Mouse (Mus musculus) forebrain, embryonic 12.5 days (tissue): ENCODE measurements at regions not wholly inside any gene's neighbourhood (a gene's known extent, or its start where the extent isn't known, plus 50 kb on each side); places are given as distances from the start of the nearest gene placed in this dataset.

Experiments used
- ATAC-seq: fragments of 200-750 bp; cut with Nextera tagmentation; 2 replicates; pipeline ENCODE4 v1.8.0; 2017; ENCODE audit warnings: moderate TSS enrichment; ENCODE audit not compliant: low FRiP score
- H3K27ac ChIP-seq: fragments of 300-500 bp; sonication (generic); 2 replicates; pipeline ENCODE4 v1.5.1; 2016; ENCODE audit warnings: mild to moderate bottlenecking
- H3K27me3 ChIP-seq: fragments of 300-500 bp; sonication (generic); 2 replicates; pipeline ENCODE4 v1.6.1; 2016; ENCODE audit warnings: mild to moderate bottlenecking
- H3K36me3 ChIP-seq: fragments of 300-500 bp; sonication (generic); replicated peaks from 2 replicates; pipeline ENCODE4 v1.6.1; 2016; ENCODE audit warnings: mild to moderate bottlenecking
- H3K4me1 ChIP-seq: fragments of 300-500 bp; sonication (generic); 2 replicates; pipeline ENCODE4 v1.6.1; 2016
- H3K4me2 ChIP-seq: fragments of 300-500 bp; sonication (generic); 2 replicates; pipeline ENCODE4 v1.6.1; 2016; ENCODE audit warnings: mild to moderate bottlenecking, moderate library complexity
- H3K4me3 ChIP-seq: fragments of 300-500 bp; sonication (generic); replicated peaks from 2 replicates; pipeline ENCODE4 v1.5.1; 2016; ENCODE audit warnings: mild to moderate bottlenecking
- H3K9ac ChIP-seq: fragments of 300-500 bp; sonication (generic); 2 replicates; pipeline ENCODE4 v1.6.1; 2016; ENCODE audit warnings: mild to moderate bottlenecking
- H3K9me3 ChIP-seq: fragments of 300-500 bp; sonication (generic); 2 replicates; pipeline ENCODE4 v1.6.1; 2016
- WGBS: fragments of 180-500 bp; shearing (Covaris S2); methylation state at CpG from one replicate; pipeline ENCODE4 v1.1.7; 2016; 5-methylcytosine and 5-hydroxymethylcytosine counted together

DNA sequence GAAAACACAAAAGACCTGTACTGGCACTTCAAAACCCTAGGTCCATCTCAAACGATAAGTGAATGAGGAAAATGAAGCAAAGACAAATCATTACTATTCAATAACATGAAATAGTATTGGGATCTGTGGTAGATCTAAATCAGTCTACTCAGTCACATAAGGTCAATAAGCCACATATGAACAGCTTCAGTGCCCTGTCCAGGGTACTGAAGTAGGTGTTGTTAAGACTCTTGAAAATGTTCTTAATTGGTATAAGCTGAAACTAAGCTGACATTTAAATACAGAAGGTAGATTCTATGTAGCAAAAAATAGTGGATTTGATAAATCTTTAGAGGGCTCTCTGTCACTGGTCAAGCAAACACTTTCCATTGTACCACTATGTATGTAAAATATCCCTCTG, 183.8 kb downstream of the Tm4sf1 start:
- Histone ChIP-seq H3K36me3 (no peaks in the 10 kb centered on the region), H3K4me3 (no peak overlapping the region), H3K9ac (no peak overlapping the region), H3K27me3 (no peaks in the 10 kb centered on the region), H3K4me1 (no peaks in the 10 kb centered on the region), H3K4me2 (no peak overlapping the region), H3K9me3 (no peaks in the 10 kb centered on the region), H3K27ac (no peak overlapping the region)
- ATAC-seq = no peak
- WGBS = 88% methylated on average over 1 of the region's 1 CpGs

DNA sequence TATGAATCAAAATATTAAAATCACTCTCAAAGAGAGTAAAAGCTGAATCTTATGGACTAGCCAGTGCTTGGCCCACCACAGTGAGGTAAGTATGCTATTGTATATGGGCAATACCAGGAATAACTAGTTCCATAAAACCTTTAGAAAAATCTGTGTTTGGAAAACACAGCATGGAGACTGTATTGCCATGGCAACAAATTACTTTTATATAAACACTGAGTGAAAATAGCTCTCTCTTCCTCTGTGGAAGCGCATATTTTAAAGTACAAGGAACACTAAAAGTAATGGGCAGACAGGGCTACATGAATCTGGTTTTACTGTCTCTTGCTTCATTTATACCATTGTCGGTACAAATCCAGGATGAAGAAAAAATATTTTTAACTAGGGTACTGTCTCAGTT, 199.5 kb downstream of the Tm4sf1 start:
- no peak overlapping the region for H3K9ac ChIP-seq
- no peaks in the 10 kb centered on the region for H3K9me3 ChIP-seq
- H3K4me2 ChIP-seq = no peak overlapping the region
- no peaks in the 10 kb centered on the region for H3K36me3 ChIP-seq
- no peaks in the 10 kb centered on the region for H3K27me3 ChIP-seq
- WGBS = 88% methylated on average over 2 of the region's 2 CpGs
- H3K4me3 ChIP-seq = no peak overlapping the region
- ATAC-seq = no peak
- no peaks in the 10 kb centered on the region for H3K4me1 ChIP-seq
- H3K27ac ChIP-seq = no peak overlapping the region

DNA sequence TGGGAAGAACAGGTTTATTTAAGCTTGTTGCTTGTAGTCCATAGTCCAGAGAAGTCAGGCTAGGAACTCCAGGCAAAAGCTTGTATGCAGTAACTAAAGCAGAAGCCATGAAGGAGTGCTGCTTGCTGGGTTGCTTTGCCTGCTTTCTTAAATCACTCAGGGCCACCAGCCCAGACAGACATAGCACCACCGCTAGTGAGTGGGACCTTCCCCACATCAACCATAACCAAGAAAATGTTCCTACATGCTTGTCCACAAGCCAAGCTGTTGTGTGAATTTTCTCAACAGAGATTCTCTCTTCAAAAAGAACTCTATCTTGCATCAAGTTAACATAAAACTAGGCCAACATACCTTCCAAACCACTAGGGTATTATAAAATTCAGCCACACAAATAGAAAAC, 201.3 kb downstream of the Tm4sf1 start:
- no peaks in the 10 kb centered on the region for H3K27me3 ChIP-seq
- no peak overlapping the region for H3K4me3 ChIP-seq
- H3K9me3 ChIP-seq = no peaks in the 10 kb centered on the region
- no peaks in the 10 kb centered on the region for H3K36me3 ChIP-seq
- H3K4me2 ChIP-seq = no peak overlapping the region
- WGBS = 89% methylated on average over 1 of the region's 1 CpGs
- H3K27ac ChIP-seq = no peak overlapping the region
- no peak for ATAC-seq
- H3K4me1 ChIP-seq = no peaks in the 10 kb centered on the region
- no peak overlapping the region for H3K9ac ChIP-seq

DNA sequence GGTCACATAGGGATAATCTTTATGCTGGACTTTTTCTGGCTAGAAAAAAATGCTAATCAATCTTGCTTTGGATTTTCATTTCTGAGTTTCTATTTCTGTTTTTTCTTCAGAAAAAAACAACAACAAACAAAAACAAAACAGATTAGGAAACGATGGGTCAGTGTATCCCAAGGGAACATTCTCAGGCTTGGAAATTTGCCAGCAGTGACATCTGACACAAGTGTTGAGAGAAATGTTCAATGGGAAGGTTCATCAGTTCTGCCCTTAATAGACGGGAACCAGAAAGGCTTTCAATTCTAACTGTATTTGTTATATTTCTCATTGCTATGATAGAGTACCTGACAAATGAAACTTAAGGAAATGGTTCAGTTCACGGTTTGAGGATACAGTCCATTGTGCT, 206.9 kb downstream of the Tm4sf1 start:
- Histone ChIP-seq H3K36me3 (no peaks in the 10 kb centered on the region), H3K4me2 (no peak overlapping the region), H3K27me3 (no peaks in the 10 kb centered on the region), H3K4me3 (no peak overlapping the region), H3K9ac (no peak overlapping the region), H3K9me3 (no peaks in the 10 kb centered on the region), H3K4me1 (no peaks in the 10 kb centered on the region), H3K27ac (no peak overlapping the region)
- ATAC-seq = no peak
- 78% methylated on average over 3 of the region's 3 CpGs for WGBS

DNA sequence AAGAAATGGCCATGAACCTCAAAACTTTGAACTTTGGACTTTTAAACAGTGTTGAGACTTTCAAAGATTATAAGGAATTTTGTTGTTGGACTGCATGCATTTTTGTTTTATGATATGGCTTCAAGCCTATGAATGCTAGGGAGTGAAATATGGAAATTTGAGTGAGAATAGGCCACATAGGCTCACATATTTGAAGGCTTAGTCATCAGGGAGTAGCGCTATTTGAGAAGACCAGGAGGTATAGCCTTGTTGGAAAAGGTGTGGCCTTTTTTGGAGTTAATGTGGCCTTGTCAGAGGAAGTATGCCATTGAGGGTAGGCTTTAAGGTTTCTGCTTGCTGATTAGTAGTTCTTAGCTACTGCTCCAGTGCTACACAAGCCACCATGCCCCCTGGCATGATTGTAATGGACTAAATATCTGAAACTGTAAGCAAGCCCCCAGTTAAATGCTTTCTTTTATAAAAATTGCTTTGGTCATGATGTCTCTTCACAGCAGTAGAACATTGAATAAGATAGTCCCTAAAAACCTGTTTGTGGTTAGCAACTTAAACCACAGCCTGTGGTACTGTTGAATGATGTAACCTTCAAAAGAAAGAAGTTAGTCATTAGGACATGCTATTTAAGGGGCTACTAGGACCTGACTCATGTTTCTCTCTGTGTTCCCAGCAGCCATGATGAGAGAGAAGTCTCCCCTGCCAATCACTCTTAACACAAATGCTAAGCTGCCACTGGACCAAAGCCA, 208.4 kb downstream of the Tm4sf1 start:
- H3K9me3 ChIP-seq = no peaks in the 10 kb centered on the region
- no peak overlapping the region for H3K27ac ChIP-seq
- H3K27me3 ChIP-seq = no peaks in the 10 kb centered on the region
- H3K4me3 ChIP-seq = no peak overlapping the region
- no peak overlapping the region for H3K4me2 ChIP-seq
- WGBS = 93% methylated on average over 1 of the region's 1 CpGs
- no peak overlapping the region for H3K9ac ChIP-seq
- H3K36me3 ChIP-seq = no peaks in the 10 kb centered on the region
- H3K4me1 ChIP-seq = no peaks in the 10 kb centered on the region
- ATAC-seq = no peak

DNA sequence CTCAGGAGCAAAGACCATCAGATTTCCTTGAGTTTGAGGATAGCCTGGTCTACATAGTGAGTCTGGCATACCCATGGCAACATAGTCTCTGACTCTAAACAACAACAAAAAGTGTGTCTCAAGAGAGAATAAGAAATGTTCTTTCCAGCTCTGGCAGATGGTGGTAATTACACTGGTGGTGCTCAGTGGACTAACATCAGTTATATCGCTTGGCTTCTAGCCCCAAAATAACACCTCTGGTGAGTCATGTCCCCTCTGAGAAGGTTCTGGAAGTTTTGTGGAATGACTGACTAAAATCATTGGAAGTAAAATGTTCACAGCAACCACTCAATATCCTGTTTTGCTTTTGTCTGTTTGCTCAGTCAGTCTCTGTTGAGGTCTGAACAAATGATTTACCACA, 227.3 kb downstream of the Tm4sf1 start:
- Histone ChIP-seq H3K27me3 (no peaks in the 10 kb centered on the region), H3K9ac (no peak overlapping the region)
- 94% methylated on average over 1 of the region's 1 CpGs for WGBS

DNA sequence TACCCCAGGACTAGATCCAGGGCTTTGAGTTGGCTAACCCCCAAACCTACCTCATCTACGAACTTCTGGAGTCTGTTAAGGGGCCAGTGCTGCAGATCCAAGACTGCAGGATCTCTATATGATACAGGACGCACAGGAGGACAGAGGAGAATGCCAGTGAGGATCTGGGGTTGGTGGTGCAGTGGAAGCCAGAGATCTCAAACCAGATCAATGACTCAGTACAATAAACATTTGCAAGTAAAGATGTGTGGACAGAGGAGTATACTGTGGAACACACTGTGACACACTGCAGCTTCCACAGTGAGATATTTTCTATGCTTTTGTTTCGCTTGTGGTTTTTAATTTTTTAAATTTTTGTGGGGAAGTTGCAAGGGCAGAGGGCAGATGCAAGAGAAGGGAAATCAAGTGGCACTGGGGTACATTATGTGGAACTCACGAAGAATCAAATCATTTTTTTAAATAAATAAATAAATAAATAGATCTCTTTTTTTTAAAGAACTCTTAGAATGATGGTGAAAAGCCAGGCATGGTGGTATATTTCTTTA, 227.8 kb downstream of the Tm4sf1 start:
- no peaks in the 10 kb centered on the region for H3K36me3 ChIP-seq
- WGBS = 87% methylated on average over 4 of the region's 4 CpGs
- H3K9ac ChIP-seq = no peak overlapping the region
- no peaks in the 10 kb centered on the region for H3K9me3 ChIP-seq
- no peak overlapping the region for H3K4me3 ChIP-seq
- no peak for ATAC-seq
- H3K4me1 ChIP-seq = no peaks in the 10 kb centered on the region
- no peak overlapping the region for H3K4me2 ChIP-seq
- H3K27ac ChIP-seq = no peak overlapping the region
- H3K27me3 ChIP-seq = no peaks in the 10 kb centered on the region

More for the DNA sequence above, 227.3 kb downstream of the Tm4sf1 start:
- Histone ChIP-seq H3K36me3 (no peaks in the 10 kb centered on the region), H3K9me3 (no peaks in the 10 kb centered on the region), H3K4me2 (no peak overlapping the region), H3K27ac (no peak overlapping the region), H3K4me1 (no peaks in the 10 kb centered on the region), H3K4me3 (no peak overlapping the region)
- ATAC-seq = no peak

DNA sequence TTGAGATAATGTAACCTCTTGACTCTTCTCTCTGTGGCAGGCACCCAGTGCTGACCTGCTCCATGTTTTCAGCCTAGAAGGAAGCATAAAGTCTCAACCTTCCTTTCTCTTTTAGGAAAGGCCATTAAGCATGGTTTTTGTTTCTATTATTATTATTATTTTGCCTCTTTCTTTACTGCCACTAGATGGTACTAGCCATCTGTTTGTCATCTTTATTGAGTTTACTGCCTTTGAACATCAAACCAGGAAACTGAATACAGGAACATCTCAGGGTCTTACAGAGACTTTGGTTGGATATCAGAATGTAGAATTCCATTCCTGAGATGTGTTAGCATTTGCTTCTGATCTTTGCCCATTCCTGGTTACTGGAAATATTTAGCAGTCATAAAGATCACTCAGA, 268.8 kb downstream of the Tm4sf1 start:
- Histone ChIP-seq H3K9ac (no peak overlapping the region), H3K9me3 (no peaks in the 10 kb centered on the region), H3K27ac (no peak overlapping the region), H3K4me2 (no peak overlapping the region), H3K4me3 (no peak overlapping the region), H3K27me3 (no peaks in the 10 kb centered on the region), H3K4me1 (no peaks in the 10 kb centered on the region), H3K36me3 (no peaks in the 10 kb centered on the region)
- ATAC-seq = no peak

DNA sequence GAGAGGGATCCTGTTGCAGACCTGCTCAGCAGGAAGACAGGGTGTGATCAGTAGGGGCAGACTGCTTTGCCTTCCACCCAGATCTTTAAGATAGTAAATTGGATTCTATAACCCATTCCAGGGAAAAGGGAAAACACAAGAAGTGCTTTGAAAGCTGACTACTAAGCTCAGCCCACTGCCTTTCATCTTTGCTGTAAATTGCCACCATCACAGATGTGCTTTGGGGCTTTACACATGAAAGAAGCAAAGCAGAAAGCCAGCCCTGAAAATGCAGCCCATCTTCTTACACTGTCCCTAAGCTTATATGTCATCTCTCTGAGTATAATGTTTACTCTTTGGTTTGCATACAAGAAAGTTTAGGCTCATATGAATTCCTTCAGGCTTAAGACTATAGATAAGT, 283.6 kb downstream of the Tm4sf1 start:
- Histone ChIP-seq H3K27me3 (no peaks in the 10 kb centered on the region), H3K27ac (no peak overlapping the region), H3K4me1 (no peaks in the 10 kb centered on the region), H3K4me3 (no peak overlapping the region), H3K9me3 (no peaks in the 10 kb centered on the region), H3K9ac (no peak overlapping the region), H3K4me2 (no peak overlapping the region), H3K36me3 (no peaks in the 10 kb centered on the region)
- ATAC-seq = no peak

DNA sequence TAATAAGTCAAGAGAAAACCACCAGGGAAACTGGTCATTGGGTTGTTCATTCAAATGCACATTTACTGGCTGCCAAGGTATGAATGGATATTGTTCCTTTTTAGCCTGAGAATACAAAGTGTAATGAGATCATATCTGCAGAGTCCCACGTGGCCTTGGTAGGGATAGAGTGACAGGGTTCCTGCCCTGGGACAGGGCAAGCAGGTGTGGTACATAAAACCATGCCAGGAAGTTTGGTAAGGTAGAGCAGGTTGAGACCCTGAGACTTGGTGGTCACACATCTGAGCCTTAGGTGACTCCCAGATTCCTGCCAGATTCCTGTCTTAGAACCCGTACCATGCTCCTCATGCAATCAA, 320.5 kb downstream of the Tm4sf1 start:
- peak; percentile 55; the same call in 1 of the 2 replicates for ATAC-seq
- no peaks in the 10 kb centered on the region for H3K9me3 ChIP-seq

DNA sequence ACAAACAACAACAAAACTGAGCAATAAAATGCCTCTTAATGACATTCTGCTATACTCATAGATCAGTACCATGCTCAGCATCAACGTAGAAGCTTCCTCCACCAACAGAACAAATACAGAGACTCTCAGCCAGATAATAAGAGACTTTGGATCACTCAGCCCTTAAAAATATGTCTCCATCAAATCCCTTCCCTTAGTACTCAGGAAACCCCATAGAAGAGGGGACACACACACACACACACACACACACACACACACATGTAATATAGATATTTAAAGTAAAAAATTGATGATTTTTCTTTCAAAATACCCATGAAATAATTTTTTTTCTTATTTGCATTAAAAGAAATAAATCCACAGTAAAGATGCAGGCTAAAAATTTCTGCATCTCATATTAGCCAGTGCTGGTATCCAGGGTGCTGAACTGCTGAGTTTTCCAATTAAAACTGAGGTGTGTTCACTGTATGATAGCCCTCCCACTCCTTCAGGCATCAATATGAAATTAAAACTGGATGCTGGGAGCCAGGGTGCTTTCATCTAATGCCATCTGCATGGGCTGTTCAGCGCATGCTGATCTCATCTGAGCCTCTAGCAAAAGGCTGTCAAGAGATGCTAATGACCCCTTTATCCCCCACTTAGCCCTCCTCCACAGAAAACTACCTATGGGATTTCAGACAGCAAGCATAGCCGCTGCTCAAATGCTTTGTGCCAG, 321.0 kb downstream of the Tm4sf1 start:
- peak; percentile 89; the same call in 1 of the 2 replicates for ATAC-seq
- Histone ChIP-seq H3K9me3 (no peaks in the 10 kb centered on the region), H3K4me2 (no peak overlapping the region), H3K9ac (no peak overlapping the region), H3K4me3 (no peak overlapping the region), H3K27me3 (no peaks in the 10 kb centered on the region), H3K27ac (no peak overlapping the region), H3K4me1 (peaks cover 14% of the 10 kb centered on the region), H3K36me3 (no peaks in the 10 kb centered on the region)
- 34% methylated on average over 3 of the region's 3 CpGs for WGBS

More for the DNA sequence above, 320.5 kb downstream of the Tm4sf1 start:
- Histone ChIP-seq H3K27me3 (no peaks in the 10 kb centered on the region), H3K27ac (no peak overlapping the region), H3K4me3 (no peak overlapping the region), H3K4me1 (peaks cover 14% of the 10 kb centered on the region), H3K9ac (no peak overlapping the region), H3K36me3 (no peaks in the 10 kb centered on the region), H3K4me2 (no peak overlapping the region)
- 47% methylated on average over 2 of the region's 2 CpGs for WGBS

DNA sequence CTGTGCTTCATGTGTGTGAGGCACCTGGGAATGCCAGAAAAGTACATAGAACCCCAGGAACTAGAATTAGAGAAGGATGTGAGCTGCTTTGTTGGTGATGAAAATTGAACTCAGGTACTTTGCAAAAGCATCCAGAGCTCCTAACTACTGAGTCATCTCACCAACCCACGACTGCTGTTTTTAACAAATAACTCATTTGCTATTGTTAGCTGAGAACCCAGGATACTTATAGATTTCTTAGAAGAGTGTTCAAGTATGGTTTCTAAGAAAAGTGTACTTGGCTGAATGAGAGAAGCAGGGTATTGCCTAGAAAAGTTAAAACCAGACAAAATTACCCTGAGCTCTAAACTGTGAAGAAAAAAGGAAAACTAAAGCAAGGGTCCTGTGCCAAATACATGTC, 335.8 kb downstream of the Tm4sf1 start:
- H3K27me3 ChIP-seq = 0 out of 2 replicates have a peak, but pooled peaks cover 2% of the 10 kb centered on the region
- no peaks in the 10 kb centered on the region for H3K36me3 ChIP-seq
- H3K9ac ChIP-seq = no peak overlapping the region
- peaks cover 18% of the 10 kb centered on the region for H3K4me1 ChIP-seq
- 80% methylated on average over 1 of the region's 1 CpGs for WGBS
- ATAC-seq = no peak
- H3K9me3 ChIP-seq = no peaks in the 10 kb centered on the region
- H3K4me3 ChIP-seq = no peak overlapping the region
- H3K27ac ChIP-seq = no peak overlapping the region
- H3K4me2 ChIP-seq = no peak overlapping the region

DNA sequence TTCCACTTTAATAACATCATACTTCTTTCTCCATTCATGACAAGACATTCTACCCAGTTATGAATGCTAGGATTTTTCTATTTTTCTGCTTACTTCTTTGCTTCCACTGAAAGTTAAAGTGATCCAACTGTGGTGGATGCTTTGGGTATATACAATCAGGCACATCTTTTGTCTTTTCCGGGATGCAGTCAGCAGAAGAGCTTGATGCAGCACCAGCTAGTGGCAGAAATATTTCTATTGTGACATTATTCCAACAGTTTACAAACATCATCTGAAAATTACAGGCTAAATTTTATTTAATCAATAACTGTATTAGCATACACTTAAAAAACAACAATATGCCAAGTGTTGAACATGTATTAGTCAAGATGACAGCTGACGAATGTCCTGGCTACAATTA, 336.3 kb downstream of the Tm4sf1 start:
- ATAC-seq = no peak
- no peak overlapping the region for H3K9ac ChIP-seq
- H3K27ac ChIP-seq = no peak overlapping the region
- H3K4me2 ChIP-seq = no peak overlapping the region
- H3K9me3 ChIP-seq = no peaks in the 10 kb centered on the region
- peaks cover 18% of the 10 kb centered on the region for H3K4me1 ChIP-seq
- 0 out of 2 replicates have a peak, but pooled peaks cover 2% of the 10 kb centered on the region for H3K27me3 ChIP-seq
- no peak overlapping the region for H3K4me3 ChIP-seq
- 85% methylated on average over 2 of the region's 2 CpGs for WGBS
- no peaks in the 10 kb centered on the region for H3K36me3 ChIP-seq
